Mouse (Mus musculus): ENCODE results near the gene Grem2. TPM values are rescaled to one million over a fixed set of nuclear protein-coding genes. Genes with fewer than 3 reads are reported as not detected.

Grem2 gene
- total RNA-seq (2021), result under 1 TPM in 1 of 2 experiments, not detected in 1; 0.11 TPM

DNA sequence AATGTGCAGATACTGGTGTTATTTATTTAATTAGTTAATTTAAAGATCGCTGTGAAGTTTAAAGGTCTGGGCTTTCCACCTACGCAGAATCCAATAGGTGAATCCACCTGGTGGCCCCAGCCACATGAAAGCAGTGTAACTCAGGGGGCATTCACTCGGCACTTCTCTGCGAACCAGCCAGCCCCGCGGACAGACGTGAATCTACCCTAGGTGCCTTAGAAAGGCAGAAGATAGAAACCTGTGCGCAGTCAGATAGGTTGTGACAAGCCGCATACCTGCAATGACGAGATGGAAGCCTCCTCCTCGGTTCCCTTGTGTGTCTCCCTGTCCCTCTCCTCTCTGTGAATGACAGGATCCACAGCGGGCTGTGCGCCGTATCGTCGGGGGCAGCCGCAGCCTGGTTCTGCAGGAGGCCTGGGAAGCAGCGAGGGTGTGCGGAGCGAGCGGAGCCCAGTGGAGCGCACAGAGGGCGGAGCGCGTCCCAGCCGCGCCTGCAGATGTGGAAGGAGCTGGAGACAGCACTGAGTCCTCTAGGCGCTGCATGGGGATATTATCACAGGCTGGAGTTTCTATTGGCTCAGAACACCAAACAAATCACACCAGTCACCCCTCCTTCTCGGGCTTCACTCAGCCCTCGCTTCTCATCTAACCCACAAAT, at the start of gene Grem2:
TSS of gene Grem2 (minus strand) at position 522 of the 658 bp plus-strand sequence.
- DNase-seq, result peak; percentile 18

DNA sequence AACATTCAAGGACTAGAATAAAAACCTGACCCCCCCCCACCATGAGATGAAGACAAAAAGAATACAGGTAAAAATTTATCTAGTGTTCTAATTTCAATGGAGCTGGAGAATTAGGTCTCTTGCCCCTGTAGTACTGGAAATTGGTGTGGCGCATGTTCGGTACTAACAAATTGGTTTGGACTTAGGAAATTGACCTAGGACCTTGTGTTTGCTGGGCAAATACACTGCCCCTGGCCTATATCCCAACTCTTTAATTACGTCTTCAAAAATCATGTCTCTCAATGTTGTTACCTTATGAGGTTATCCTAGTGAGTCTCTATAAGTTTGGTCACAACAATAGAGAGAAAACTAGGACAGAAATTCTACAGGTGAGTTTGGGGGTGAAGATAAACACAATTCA, 38.2 kb upstream of the Grem2 start:
- DNase-seq, result no peak

DNA sequence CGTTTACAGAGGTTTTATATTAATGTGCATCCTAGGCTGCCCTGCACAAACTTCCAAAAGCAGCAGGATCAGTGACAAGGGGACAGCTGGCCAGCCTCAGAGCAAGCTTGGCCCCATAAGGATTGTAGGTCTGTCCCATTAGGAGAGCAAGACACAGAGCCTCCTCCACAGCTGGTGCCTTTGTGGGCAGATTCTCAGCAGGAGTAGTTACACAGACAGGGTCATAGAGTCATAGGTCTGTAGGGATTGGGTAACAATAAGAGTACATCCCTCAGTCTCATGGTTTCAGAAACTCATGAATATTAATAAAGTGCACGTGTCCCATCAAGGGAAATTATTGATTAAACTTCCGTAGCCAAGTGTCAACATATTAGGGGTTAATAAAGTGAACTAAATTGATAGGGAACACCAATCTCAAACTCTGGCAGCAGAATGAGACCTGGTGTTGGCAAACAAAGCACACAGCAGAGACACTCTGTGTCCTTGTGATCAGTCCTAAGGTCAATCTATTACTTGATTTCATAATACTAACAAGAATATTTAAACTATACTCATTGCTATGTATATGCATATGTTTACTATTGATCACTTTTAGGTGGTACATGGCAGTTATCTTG, 9.5 kb upstream of the Grem2 start:
- no peak for DNase-seq

DNA sequence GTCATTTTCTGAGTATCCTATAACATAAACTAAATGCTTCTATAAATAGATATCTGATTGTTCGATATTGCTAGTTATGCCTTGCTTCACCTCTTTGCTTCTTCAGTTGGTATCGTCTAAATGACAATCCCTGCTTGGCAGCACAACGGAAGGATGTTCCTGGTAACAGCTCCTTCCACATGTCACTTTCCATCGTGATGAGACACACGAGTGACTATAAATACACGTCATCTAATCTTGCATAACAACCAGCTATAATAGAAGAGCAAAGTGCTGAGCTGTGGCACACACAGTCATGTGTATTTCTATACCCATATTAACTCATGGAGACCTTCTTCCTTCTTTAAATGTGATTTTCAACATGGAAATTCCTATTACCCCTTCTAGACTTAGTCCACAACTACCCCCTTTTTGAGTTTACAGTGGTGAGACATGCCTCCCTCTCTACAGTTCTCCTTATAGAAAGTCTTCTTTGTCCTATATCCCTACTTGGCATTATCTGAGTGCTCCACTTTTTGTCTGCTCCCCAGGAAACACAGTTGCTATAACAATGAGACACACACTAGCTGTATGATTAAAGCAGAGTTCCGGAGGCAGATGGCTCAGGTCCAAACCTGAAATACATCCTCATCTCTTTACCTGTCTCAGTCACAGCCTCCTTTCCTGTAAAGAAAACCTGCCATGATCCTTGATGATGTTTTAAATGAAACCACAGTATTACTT, 8.0 kb upstream of the Grem2 start:
- no peak for DNase-seq

DNA sequence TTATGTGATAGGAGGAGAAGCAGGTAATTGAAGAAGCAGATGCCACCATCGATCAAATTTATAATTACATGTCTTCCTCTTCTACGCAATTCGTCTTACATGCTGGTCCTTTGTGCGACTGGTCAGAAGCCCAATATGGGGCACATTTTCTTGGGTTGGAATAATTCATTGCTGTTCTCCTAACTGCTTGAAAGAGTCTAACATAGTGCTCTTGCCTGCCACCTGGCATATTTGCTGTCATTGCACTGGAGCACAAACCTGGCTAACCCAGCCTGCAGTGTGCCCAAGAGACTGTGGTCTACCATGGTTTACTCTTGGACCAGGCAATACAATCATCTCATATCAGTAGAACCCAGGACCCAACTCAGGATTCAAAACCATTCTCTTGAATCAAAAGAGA, 2.7 kb downstream of the Grem2 start:
- no peak for DNase-seq

DNA sequence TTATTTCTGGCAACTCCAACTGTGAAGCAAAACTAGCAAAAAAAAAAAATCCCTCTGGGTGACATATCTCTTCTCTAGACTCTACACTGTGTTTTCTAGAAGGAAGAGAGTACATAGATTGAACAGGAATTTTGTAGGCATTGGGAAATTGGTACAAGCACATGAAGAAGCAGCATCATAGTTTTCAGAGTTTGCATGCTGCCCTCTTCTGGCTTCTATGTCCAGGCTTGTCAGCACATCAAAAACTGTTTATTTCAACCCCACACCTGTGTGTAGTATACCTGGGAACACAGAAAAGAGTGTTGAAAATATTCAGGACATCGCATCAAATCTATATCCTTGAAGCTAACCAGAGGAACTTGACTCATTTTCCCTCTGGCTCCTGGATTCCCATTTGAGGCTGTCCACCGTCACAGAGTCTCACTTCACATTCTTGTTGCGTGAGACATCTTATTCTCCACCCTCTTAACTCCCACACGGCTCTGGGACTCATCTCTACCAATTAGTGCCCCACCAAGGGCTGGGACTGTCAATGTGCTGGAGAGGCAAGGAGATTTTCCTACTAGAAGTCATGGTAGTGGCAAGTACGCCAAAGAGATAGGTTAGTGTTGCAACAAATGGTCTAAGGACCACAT, 3.3 kb downstream of the Grem2 start:
- no peak for DNase-seq

DNA sequence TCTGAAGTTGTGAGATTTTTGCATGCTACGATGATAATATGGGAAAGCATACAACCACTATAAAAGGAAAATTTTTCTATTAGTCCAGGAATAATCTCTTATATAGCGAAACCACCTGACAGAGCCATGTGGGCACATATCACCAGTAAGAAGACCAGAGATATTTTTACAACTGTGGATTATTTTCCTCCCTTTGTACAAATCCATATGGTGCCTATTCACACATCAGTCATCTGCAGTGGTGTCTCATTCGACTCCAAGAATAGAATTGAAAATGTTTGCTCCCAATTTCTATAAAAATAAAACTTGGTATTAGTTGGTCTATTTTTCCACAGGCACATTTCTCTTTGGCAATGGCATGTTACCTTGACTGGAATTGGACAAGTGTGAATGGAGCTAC, 11.8 kb downstream of the Grem2 start:
- DNase-seq, result no peak

DNA sequence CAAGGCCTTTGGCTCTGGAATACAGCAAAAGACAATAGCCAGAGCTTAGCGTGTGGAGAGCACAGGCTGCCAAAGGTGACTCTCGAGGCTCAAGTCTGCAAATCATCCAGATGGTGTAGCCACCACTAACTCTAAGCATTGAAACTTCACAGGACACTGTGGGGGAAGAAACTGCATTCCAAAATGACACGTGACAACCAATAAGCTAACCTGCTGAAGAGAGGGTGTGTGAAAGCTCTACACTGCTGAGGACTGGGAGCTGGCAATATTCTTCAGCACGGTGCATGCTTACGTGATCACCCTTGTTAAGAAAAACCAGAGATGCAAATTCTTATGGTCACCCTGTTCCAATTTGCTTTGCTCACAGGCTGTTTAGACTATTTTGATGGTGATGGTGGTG, 13.4 kb downstream of the Grem2 start:
- no peak for DNase-seq

DNA sequence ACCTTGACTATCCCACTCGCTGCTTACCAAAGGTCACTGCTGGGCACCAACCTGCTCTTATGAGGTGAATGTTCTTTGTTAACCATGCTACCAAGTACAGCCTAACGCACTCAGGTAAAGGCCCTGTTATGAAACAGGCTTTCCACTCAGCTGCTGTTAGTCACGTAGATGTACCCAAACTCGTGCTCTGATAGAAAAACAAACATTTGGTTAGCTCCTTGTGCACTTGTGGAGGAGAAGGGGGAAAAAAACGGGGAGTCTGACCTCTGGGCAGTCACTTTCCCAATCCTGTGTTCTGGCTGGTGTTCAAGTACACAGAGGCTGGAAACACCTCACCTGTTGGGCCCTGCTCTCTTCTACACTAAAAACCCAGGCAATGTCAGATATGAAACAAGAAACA, 14.0 kb downstream of the Grem2 start:
- no peak for DNase-seq

DNA sequence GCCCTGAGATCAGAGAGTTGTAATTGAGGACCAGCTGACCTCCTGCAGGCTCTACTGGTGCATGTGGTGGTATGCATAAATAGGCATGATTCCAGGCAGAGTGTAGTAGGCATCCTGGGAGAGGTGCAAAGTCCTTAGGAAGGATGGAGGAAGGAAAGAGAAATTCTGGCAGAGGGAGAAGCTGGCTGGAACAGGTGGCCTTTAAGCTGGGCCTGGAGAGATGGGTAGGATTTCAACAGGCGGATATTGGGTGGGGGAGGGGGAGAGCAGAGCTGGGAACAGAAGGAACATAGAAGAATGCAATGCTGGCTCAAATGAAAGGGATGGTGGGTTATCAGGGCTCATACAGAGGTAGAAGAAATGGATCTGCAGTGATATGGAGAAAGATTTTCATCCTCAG, 18.9 kb downstream of the Grem2 start:
- DNase-seq, result no peak

DNA sequence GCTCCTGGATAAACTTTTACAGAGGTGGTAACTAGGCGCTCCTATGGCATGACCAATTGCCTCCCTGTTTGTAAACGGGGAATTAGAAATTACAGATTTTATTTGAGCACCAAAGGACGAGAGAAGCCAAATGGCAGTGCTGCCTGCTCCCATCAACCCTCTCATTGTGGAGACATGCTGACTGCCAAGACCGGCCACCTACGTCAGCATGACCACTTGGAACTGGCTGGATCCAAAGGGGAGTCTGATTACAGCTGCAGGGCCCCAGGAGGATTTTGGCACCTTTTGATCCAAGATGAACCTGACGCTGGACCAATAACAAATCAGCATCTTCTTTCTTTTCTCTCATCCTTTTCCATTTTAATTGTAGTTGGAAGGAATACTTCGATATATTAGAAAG, 29.1 kb downstream of the Grem2 start:
- DNase-seq, result no peak

DNA sequence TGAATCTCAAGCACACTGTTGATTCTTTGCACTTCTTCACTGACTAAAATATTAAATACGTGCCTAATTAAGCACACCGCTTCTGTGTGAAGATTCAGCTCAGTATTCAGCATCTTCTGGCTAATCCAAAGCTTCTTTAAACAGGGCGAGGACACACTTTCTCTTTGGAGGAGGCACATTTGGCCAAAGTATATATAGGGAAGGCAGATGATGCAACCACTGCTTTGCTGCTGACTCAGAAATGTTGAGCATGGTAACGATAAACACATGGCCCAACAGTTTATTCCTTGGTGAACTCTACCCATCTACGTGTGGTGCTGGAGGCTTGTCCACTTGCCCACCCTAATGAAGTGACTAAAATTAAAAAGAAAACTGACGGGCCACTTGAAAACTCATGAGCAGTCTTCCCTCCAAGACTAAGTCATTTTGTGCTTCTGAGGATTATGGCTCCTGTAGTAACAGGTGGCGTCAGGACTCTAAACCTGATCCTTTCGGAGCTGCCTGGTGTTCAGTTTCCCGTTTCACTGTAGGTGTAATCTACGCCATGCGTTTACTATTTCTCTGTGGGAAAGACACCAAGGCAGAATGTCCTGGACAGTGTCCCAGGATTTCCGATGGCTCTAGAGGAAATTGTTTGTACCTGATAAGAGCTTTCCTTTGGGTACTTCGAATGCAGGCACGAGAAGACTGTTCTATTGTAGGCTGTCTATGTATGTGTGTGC, 32.8 kb downstream of the Grem2 start:
- DNase-seq, result no peak

DNA sequence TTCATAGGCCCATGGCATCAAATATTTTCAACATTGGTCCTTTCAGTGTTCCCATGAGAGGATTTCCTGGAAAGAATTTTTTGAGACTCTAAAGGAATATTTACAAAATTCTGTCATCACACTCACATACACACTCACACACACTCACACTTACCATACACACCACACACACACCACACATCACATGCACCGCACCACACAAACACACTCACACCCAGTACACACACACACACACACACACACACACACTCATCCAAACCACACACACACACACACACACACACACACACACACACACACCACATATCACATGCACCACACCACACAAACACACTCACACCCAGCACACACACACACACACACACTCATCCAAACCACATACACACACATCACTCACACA, 33.5 kb downstream of the Grem2 start:
- DNase-seq, result no peak

DNA sequence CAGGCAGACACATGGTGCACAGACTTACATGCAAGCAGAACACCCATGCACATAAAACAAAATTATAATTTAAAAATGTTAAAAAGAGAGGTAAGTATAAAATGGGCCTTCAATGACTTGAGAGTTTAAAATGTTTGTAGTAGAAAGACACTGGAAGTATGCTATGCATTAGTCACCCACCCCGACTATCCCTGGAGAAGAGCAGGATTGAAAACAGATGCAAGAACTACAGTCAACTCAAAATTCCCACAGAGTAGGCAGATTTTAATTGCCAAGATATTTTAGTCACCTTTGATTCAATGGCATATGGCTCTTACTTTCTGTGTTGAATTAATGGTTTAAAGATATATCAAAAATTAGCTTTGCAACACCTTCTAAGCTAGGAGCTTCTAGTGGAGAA, 39.1 kb downstream of the Grem2 start:
- DNase-seq, result no peak

DNA sequence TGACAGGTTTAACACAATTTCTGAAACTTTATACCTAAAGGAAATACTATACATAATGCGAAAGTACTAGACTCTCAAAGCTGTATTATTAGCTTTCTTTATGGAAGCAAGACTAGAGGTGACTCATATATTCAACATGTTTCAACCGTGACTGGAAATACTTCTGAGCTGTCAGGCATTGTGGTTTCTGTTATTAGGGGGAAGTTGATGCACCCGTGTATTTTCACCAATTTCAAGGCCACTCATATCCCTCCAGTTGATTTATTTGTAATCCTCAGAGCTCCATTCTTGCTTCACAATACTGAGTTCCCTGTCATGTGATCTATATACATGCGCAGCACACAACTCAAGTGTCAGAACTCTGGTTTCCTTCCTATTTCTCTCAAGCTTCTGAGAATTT, 46.4 kb downstream of the Grem2 start:
- DNase-seq, result no peak

DNA sequence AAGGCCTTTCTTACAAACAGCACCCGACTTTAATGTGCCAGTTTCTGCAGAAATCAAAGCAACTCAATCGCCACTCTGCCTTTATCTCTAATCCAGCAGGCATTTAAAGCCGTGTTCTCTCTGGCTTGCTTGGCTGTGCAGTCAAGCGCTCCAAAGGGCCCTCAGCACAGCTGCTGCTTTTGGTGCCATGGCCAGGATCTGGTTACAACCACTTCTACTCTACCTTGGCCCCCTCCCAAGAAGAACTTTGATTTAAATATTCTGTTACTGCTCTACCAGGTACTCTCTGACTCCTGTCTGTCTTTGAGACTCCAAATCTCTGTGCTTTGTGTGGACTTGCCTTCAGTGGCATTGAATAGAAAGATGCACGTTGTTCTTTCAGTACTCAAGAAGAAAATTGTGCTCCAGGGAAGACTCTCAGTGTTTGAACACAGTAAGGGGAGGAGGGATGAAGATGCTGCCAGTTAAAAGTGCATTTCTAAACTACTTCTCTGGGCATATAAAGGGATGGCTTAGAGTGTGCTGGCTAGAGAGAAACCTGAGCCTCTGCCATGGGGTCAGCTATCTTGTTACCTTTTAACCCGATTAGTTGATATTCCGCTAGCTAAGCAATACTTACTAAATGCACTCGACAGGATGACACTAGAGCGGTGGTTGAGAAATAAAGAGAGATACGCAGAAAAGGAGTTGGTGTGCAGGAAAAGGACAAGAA, 61.1 kb downstream of the Grem2 start:
- DNase-seq, result no peak

DNA sequence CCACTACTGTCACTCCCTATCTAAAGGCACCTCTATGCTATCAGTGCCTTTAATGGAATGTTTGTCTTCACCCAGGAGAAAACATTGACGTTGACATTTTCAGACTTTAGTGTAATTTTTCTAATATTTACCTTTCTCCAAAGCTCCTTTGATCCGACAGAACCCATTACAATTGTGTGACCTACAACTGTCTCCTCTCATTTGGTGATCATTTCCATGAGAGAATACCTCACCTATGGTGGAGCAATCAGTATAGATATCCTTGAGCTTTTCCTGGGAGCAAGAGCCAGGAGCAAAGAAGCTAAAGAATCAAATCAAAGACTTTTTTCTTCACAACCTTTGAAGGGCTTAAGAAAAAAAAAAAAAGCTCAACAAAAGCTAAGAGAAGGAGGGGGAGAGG, 65.4 kb downstream of the Grem2 start:
- DNase-seq, result no peak

DNA sequence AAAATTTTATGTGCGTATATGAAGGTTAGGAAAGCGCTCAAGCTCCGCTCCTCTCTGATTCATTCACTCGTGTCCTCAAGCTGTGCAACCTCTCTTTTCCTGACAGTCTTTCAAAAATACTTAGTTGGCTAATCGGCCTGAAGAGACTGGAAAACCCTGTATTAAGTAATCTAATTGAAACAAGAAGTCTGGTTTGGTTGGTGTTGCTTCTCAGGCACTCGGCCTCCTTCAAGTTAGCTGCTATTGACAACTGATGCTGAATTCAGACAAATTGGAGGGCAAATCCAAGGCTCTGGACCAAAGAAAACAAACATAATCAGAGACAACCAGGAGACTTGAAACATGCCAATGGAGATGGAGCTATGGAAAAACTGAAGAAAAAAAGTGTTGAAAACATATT, 76.8 kb downstream of the Grem2 start:
- no peak for DNase-seq

DNA sequence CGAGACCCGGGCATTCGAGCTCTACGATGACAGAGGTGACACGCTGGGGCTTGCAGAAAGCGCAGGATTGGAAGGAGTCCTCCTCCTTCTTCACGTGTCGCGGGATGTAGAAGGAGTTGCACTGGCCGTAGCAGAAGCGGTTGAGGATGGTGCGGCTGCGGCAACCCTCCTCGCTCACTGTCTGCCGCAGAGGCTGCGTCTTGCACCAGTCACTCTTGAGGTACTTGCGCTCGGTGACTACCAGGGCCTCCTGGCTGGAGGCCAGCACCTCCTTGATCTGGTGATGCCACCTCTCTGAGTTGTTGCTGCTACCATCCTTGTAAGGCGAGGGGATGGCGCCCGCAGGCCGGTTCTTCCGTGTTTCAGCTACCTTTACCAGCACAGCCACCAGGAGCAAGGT, 84.8 kb downstream of the Grem2 start:
- no peak for DNase-seq

DNA sequence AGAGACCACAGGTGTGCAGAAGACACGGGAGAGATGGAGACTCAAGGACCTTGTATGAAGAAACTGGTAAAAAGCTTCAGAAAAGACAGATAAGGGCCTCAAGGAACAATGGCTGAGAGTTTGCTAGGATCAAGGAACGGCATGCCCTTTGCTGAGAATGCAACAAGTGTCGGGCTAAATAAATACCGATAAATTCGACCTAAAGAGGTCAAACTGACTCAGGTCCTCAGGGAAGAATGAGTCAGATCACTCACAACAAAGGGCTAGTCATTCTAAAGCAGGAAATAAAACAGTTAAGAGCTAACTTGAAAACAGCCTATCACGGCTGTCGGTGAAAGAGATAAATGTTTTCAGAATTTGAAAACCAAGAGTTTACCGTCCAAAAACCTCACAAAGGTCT, 95.1 kb downstream of the Grem2 start:
- no peak for DNase-seq

DNA sequence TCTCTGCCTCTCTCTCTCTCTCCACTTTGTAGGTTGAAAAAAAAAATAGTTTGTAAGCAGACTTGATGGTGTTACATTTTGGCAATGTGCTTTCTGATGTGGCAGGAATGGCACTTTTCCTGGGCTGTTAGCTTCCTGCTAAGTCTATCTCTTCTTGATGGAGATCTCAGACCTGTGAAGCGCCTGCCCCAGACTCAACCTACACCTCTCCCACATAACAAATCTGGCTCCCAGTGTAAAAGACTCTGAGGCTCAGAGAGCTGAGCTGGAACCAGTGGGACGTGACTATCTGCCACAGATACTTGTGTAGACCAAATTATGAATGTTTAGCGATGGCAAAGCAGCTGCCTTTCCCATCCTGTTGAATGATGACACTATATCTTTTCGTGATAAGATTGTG, 109.8 kb downstream of the Grem2 start:
- DNase-seq, result no peak

DNA sequence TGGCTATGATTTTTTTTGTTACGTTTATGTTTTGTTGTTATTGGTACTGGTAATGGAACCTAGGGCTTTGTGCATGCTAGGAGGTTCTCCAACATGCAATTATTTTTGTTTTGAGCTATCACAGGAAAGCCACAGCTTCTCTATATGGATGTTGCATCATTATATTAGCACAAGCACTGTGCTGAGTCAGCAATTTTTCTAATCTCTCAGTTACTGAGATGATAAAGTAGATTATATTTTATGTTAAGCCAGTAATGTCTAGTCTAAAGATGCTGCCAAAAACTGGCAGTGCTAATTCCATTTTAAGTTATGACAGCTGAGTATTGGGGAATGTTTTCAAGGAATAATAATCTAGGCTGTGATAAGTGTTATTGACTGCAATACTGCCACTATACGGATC, 133.0 kb downstream of the Grem2 start:
- DNase-seq, result no peak

Measured in heart, postnatal 4 days (tissue).